Comparison of ENCODE assay signal across 8 mouse cellular contexts in the genomic region with DNA sequence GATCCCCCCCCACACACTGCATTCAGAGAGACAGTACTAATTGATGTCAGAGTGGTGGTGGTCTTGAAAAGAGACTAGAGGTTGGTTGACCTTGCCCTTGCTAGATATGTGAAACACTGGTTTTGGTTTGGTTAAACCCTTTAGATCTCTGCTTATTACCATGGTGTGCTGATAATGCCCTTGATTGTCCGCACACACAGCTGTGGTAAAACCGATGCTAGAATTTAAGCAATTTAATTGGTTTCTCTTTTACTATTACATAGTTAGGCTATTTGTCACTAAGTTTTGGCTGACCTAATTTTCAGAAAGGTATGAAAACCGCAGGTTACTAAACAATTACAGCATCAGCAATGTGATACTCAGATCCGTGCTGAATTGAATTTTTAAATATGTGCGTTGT. TPM values are rescaled to one million over a fixed set of nuclear protein-coding genes. Genes with fewer than 3 reads are reported as not detected.
DNase-seq lines count a peak whose midpoint lies in the region; ATAC-seq and TF ChIP-seq lines count a peak whose summit lies in the region.

No protein-coding gene starts in this region.

- intact Hi-C loops in heart, postnatal 25 days (cut with DNase I) = loop anchor here (2.0 to 10.0 kb wide), 2 partner anchors 39 to 281 kb away; a partner anchor contains a TSS

- TF ChIP-seq EP300 in heart, postnatal 0 days (IDR thresholded peaks at IDR 0.05; ENCODE audit: low read depth) = no peak

- in situ Hi-C loops in ES-E14 (cut with MboI; ENCODE audit: low sequenced_read_pairs in 2 of 2, unreplicated experiment in 2 of 2) = no loop called here

- H3K27me3 ChIP-seq in heart, postnatal 0 days (ENCODE audit: control insufficient read depth, insufficient read depth, low read length) = no peaks in the 10 kb centered on the region
- H3K27me3 ChIP-seq in hindbrain, embryonic 14.5 days (ENCODE audit: control insufficient read depth, insufficient read depth, low read length) = no peaks in the 10 kb centered on the region
- H3K27me3 ChIP-seq in midbrain, embryonic 14.5 days (ENCODE audit: control insufficient read depth, insufficient read depth, low read length) = no peaks in the 10 kb centered on the region

- WGBS in heart, postnatal 0 days = 50% methylated on average over 5 of the region's 5 CpGs
- WGBS in hindbrain, embryonic 14.5 days = 54% methylated on average over 5 of the region's 5 CpGs
- 54% methylated on average over 5 of the region's 5 CpGs for WGBS in midbrain, embryonic 14.5 days

- TF ChIP-seq CTCF in heart, postnatal 0 days (IDR thresholded peaks at IDR 0.05; ENCODE audit: low read depth) = no peak

- peak overlapping the region; percentile 98 for H3K9ac ChIP-seq in heart, postnatal 0 days (replicated peaks; ENCODE audit: low read depth, low read length)
- peak overlapping the region; percentile 94; the same call in 1 of the 2 replicates for H3K9ac ChIP-seq in ES-E14 (ENCODE audit: insufficient read depth, low read depth, low read length, poor library complexity, severe bottlenecking)
- peak overlapping the region; percentile 78; the same call in 1 of the 2 replicates for H3K9ac ChIP-seq in hindbrain, embryonic 14.5 days
- H3K9ac ChIP-seq in midbrain, embryonic 14.5 days (replicated peaks; ENCODE audit: low read length) = peak overlapping the region; percentile 86; the same call in 1 of the 2 replicates

- peak overlapping the region; percentile 93 for H3K4me3 ChIP-seq in heart, postnatal 0 days (ENCODE audit: low read depth, low read length)
- H3K4me3 ChIP-seq in ES-E14 (ENCODE audit: insufficient read depth in 1 of 2, low read depth in 1 of 2, low read length in 2 of 2, poor library complexity in 1 of 2, severe bottlenecking in 1 of 2) = peak overlapping the region; percentile 92 to 95
- peak overlapping the region; percentile 72 for H3K4me3 ChIP-seq in hindbrain, embryonic 14.5 days (replicated peaks; ENCODE audit: low read length)
- H3K4me3 ChIP-seq in midbrain, embryonic 14.5 days (replicated peaks; ENCODE audit: low read depth, low read length) = peak overlapping the region; percentile 83

- ATAC-seq in heart, postnatal 0 days (ENCODE audit: insufficient read depth, low read depth) = no peak
- no peak for ATAC-seq in hindbrain, embryonic 14.5 days (ENCODE audit: low FRiP score)
- no peak for ATAC-seq in midbrain, embryonic 14.5 days (ENCODE audit: low FRiP score, low TSS enrichment)
- ATAC-seq in frontal cortex, adult (ENCODE audit: low TSS enrichment) = no peak

- H3K36me3 ChIP-seq in heart, postnatal 0 days (replicated peaks; ENCODE audit: control insufficient read depth, insufficient read depth, low read length) = 0 out of 2 replicates have a peak, but pooled peaks cover 3% of the 10 kb centered on the region
- H3K36me3 ChIP-seq in ES-E14 (ENCODE audit: control insufficient read depth, insufficient read depth, low read length, poor library complexity, severe bottlenecking) = no peaks in the 10 kb centered on the region
- no peaks in the 10 kb centered on the region for H3K36me3 ChIP-seq in hindbrain, embryonic 14.5 days (replicated peaks; ENCODE audit: control insufficient read depth, insufficient read depth)
- no peaks in the 10 kb centered on the region for H3K36me3 ChIP-seq in midbrain, embryonic 14.5 days (ENCODE audit: control insufficient read depth, insufficient read depth, low read length)

- no peaks in the 10 kb centered on the region for H3K9me3 ChIP-seq in heart, postnatal 0 days (replicated peaks; ENCODE audit: control insufficient read depth, low read length)
- no peaks in the 10 kb centered on the region for H3K9me3 ChIP-seq in ES-E14 (ENCODE audit: control insufficient read depth, insufficient read depth, low read depth, low read length)
- H3K9me3 ChIP-seq in hindbrain, embryonic 14.5 days (ENCODE audit: control insufficient read depth, low read length) = peaks cover under 1% of the 10 kb centered on the region
- H3K9me3 ChIP-seq in midbrain, embryonic 14.5 days (ENCODE audit: control insufficient read depth, low read length) = peaks cover 2% of the 10 kb centered on the region; the same call in 1 of the 2 replicates

- H3K27ac ChIP-seq in heart, postnatal 0 days (ENCODE audit: low read depth) = peak overlapping the region; percentile 98; the same call in 1 of the 2 replicates
- no peak overlapping the region for H3K27ac ChIP-seq in ES-E14 (ENCODE audit: insufficient read depth, low read depth, low read length, poor library complexity, severe bottlenecking)
- H3K27ac ChIP-seq in hindbrain, embryonic 14.5 days = no peak overlapping the region
- no peak overlapping the region for H3K27ac ChIP-seq in midbrain, embryonic 14.5 days (replicated peaks; ENCODE audit: low read depth, low read length)

- DNase-seq in heart, postnatal 0 days (ENCODE audit: low spot score) = no peak
- DNase-seq in heart, postnatal 25 days (ENCODE audit: low spot score) = no peak
- DNase-seq in ES-E14 (ENCODE audit: low read depth, low spot score) = no peak
- no peak for DNase-seq in hindbrain, embryonic 14.5 days (ENCODE audit: low spot score)
- DNase-seq in midbrain, embryonic 14.5 days = peak; percentile 4
- DNase-seq in T-cell, adult 2 months (ENCODE audit: low spot score) = no peak
- DNase-seq in gastrocnemius, adult 18-20 months (ENCODE audit: low spot score) = no peak

- peak overlapping the region; percentile 92 for H3K4me2 ChIP-seq in heart, postnatal 0 days (ENCODE audit: low read depth, low read length)
- H3K4me2 ChIP-seq in hindbrain, embryonic 14.5 days (replicated peaks) = peak overlapping the region; percentile 85
- H3K4me2 ChIP-seq in midbrain, embryonic 14.5 days (ENCODE audit: low read length) = peak overlapping the region; percentile 89

- peaks cover 19% of the 10 kb centered on the region for H3K4me1 ChIP-seq in heart, postnatal 0 days (ENCODE audit: control insufficient read depth, insufficient read depth)
- H3K4me1 ChIP-seq in ES-E14 (ENCODE audit: control insufficient read depth in 2 of 2, insufficient read depth in 2 of 2, low read length in 2 of 2, poor library complexity in 1 of 2) = no peaks in the 10 kb centered on the region
- H3K4me1 ChIP-seq in hindbrain, embryonic 14.5 days (replicated peaks; ENCODE audit: control insufficient read depth, insufficient read depth, low read length) = peaks cover 16% of the 10 kb centered on the region
- 0 out of 2 replicates have a peak, but pooled peaks cover 6% of the 10 kb centered on the region for H3K4me1 ChIP-seq in midbrain, embryonic 14.5 days (ENCODE audit: control insufficient read depth, insufficient read depth, low read length)

TF ChIP-seq in ES-E14, 5 proteins besides CTCF, POLR2A, EP300 and RAD21:
- no peak for TF ChIP-seq MAFK (IDR thresholded peaks at IDR 0.05; ENCODE audit: insufficient read depth, low read depth, low read length)
- no peak for TF ChIP-seq HCFC1 (IDR thresholded peaks at IDR 0.05; ENCODE audit: borderline replicate concordance, insufficient read depth, low read length)
- TF ChIP-seq ZNF384 (IDR thresholded peaks at IDR 0.05; ENCODE audit: low read depth, low read length) = no peak
- no peak for TF ChIP-seq ZC3H11A (IDR thresholded peaks at IDR 0.05; ENCODE audit: borderline replicate concordance, low read depth, low read length)
- no peak for TF ChIP-seq CHD2 (IDR thresholded peaks at IDR 0.05; ENCODE audit: low read depth, low read length)
TF ChIP-seq in ES-E14: peak in this region for 0.

RNA-seq across cellular contexts. Expression of a gene that starts 1.6 kb away (rescaled TPM):
- total RNA-seq in heart, postnatal 0 days (2014; rRNA removed; ENCODE audit: low replicate concordance) = 24.5 and 29.9 TPM in 2 replicates
- 6.0 TPM in 2 replicates for polyA plus RNA-seq in heart, postnatal 0 days (2015; fragmentation: Nextera tagmentation; extraction: Ambion mirVana)
- total RNA-seq in heart, postnatal 25 days (2021) = 10 to 100 TPM; 20.0 to 23.8 TPM
- 30.7 and 37.4 TPM in 2 replicates for total RNA-seq in ES-E14 (2012; rRNA removed)
- 16.5 and 17.3 TPM in 2 replicates for polyA plus RNA-seq in hindbrain, embryonic 14.5 days (2014; fragmentation: Nextera tagmentation; extraction: Ambion mirVana)
- 17.7 and 18.6 TPM in 2 replicates for polyA plus RNA-seq in midbrain, embryonic 14.5 days (2014; fragmentation: Nextera tagmentation; extraction: Ambion mirVana)
- 10 to 100 TPM; 25.6 to 28.0 TPM for total RNA-seq in gastrocnemius, adult 18-20 months (2021)
